Mouse (Mus musculus) layer of hippocampus, adult 8-10 months (tissue): Measurements from ENCODE around the gene BC025446. TPM values are rescaled to one million over a fixed set of nuclear protein-coding genes. Genes with fewer than 3 reads are reported as not detected.
"Not testable (repeated sequence)": the region's sequence is repeated elsewhere in the genome, so short reads cannot be mapped to it uniquely, and the experiment has no call there.

Experiments used
- DNase-seq, 2 experiments: peaks; one replicate each; pipeline ENCODE4 v3.0.0; 2022; ENCODE audit warnings: low spot score in 2 of 2
- total RNA-seq, 4 experiments: library from RNA; stranded (reverse); gene quantifications; 2 replicates each; pipeline ENCODE4 v1.2.4; 2022

BC025446 gene
- not detected for total RNA-seq

DNA sequence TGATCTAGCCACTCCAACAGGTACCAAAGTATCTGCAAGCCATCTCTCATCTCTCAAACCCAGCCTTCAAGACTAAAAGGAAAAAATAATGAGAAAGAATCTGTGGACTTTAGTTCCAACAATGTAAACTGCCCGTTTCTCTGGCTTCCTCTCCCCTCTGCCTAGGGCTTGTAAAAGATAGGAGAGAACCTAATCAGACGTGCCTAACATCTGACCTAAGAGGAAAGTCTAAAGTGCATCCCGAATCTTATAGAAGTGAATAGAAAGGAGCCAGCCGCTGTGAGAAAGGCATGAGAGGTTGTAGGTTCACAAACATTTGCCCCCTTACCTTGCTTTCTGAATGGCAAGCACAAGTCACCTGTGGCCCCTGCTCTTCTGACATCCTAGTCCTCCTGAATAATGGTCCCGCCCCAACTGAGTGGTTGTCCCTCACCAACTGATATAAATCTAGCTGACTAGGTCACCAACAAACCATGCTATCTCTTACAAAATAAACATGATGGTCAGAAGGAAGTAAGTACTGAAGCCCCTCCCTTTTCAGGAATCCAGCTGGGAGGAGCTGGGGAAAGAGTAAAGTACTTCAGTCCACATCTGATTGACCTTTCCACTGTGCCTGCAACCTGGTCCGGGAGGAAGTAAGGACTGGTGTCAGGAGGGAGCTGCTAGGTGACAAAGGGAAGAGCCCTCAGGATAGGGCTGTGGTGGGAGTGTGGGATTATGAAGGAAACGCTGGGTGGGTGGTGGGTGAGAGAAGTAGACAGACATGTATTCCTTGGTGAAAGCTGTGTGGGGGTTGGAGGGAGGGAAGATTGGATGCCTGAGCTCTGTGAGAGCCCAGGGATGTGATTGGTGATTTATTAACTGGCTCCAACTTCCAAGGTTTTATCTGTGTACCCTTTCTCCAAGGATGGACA lies at the start of gene BC025446:
Gene BC025446 (plus strand): TSS at position 599 of the 914 bp plus-strand sequence.
- DNase-seq: no peak

GRCm38 (mm10) chr15:75175506-75175905 lies 40.7 kb upstream of the BC025446 start:
- DNase-seq: no peak

DNA sequence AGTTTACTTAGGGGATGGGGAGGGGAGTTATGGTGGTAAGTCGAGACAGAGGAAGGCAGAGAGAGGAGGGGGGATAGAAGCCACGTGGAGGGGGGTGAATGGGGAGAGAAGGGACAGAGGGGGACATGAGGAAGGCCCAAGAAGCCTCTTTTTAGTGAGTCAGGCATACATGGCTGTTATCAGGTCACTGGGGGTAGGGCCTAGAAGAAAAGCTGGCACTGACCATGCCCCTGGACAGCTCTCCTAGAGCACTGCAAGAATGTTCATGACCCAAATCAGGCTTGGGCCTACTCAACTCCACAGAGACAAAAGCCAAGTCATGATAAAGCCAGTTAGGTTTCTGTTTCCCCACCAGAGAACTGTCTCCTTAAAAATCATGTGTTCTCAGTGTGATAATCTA lies 29.9 kb upstream of the BC025446 start:
- DNase-seq: no peak

DNA sequence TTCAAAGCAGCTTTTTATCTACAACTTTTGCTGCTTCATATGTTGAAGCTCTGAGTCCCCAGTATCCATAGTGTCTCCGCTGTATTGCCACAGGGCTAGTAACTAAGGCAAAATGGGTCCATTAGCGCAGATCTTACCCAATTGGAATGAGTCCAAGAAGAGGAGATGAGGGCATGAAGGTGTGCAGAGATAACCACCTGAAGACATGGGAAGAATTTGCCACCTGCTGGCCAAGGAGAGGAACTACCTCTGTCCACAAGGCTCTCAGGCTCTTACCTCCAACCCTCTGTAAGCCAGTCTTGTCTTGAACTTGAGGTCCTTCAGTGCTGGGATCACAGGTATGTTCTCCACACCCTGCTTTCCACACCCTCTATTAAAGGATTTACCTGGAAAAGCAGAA lies 27.1 kb upstream of the BC025446 start:
- no peak for DNase-seq

DNA sequence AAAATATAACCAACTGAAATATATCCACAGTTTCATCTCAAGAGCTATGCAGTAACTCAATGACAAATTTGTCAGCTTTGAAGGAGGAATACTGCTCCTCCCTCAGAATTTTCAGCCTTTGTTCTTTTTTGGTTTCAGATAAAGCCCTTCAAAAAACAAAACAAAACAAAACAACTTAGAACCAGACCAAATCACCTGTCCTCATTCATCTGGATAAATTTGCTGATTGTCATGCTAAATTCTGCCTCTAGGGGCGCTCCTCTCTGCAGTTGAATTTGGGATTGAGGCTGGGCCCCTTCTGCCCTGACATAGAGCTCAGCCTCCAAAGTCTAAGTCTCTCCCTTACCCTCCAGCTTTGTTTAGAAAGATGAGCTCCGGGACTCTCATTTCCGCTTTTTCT lies 25.6 kb upstream of the BC025446 start:
- not testable (repeated sequence) for DNase-seq

DNA sequence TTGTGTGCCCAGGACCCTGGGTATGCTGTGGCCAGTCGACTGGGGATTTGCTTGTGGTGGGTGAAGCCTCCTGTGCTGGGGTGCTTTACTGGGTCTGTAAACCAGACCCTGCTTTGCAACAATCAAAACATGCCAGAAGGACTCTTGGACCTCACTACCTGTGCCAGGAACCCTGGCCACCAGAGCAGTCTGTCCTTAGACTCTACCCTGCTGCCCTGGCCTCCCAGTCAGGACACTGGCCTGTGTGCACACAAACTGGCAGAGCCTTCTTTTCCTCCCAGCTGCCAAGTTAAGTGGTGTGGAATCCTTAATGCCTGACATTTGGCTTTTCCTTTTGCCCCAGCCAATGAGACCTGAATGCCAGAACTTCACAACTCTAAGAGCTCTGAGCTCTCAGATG lies 655 bp downstream of the BC025446 start:
- no peak for DNase-seq

GRCm38 (mm10) chr15:75221942-75222341 lies 5.8 kb downstream of the BC025446 start:
- no peak for DNase-seq

DNA sequence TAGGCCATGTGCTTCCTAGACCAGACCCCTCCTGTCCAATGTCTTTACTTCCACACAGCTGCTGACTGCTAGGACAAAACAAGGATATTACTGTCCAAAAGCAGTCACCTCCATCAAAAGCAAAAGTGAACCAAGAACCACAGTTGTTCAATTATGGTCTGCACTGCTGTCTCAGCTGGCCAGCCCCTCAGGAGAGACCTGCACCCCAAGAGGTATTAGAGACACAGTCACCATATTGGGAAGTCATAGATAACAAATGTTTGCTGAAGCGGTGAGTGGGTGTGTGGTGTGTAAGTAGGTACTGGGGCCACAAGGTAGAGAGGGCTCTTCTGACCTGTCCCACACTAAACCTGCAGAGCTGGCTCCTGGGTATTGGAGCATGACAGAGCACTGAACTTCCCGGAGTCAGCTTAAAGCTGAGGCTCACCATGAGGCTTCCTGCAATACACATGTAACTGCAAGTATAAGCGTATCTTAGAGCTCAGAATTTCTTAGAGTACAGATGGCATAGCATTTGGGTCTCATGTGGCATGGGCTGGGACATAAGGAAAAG lies 21.6 kb downstream of the BC025446 start:
- DNase-seq: no peak

GRCm38 (mm10) chr15:75240558-75240957 lies 24.4 kb downstream of the BC025446 start:
- DNase-seq: no peak

DNA sequence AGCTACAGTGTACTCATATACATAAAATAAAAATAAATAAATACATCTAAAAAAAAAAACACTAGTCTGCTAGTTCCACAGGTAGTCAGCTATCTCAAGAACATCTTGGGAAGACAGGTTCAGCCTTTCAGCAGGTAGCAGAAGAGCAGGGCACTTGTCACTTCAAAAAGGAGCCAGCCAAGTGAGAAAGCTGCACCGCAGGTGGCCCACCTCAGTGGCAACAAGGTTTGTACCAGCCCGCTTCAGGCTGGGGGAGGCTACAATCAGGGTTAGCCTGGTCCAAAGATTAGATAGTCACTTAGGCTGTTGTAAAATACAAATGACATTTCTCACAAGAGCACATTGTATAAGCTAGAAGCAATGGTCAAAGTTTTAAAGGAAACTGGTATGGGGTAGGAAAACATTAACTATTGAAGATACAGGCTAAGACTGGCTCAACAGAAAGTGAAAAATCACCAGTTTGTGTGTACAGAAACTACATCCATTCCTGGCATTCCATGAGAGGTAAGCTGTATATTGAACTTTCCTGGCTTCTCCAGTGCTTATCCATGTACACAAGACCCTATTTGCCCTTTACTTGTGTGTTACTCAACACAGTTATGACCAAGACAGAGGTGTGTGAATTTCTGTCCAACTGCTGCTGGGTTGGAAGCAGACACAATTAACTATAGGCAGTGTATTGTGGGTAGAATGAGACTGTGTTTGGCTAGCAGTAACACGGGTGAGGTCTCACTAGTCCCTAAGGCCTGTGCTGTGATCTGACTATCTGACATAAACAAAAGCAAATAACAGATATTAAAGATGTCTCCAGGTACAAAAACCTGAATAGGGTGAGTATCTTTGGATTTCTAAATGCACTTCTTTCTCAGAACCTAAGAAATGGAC lies 26.8 kb downstream of the BC025446 start:
- DNase-seq: no peak

DNA sequence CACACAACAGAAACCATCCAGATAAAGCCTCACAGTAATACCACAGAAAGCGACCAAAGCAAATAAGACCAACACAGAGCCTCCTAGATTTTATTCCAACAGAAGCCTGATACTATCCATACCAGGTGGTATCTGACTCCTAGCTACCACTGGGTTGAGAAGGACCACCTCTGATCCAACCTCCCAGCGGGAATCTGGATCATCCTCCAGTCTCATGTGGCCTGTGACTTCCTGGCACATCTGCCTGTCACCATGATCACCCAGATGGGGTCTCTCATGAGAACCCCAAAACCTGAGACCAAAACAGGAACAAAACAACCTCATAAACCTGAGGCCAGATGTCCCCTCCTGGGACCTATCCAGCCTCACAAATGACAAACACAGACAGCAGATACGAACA lies 38.5 kb downstream of the BC025446 start:
- DNase-seq: no peak

GRCm38 (mm10) chr15:75265863-75266262 lies 49.7 kb downstream of the BC025446 start:
- no peak for DNase-seq

DNA sequence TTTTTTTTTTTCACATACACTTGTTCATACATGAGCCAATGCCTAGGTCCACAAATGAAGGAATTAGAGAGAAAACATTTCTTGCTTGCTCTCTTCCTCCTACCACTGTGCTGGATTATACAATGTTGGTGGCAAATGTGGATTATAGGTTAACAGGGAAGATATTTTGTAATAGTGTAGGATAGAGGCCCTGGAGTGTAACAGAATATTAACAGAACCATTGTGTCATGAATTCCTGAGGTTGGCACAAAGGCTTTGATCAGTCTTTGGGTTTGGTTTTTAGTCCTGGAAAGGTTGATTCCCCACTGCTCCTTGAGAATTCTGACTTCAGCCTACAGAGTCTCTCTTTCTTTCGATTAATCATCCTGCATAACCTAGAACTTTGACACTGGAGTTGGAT lies 50.5 kb downstream of the BC025446 start:
- DNase-seq: no peak

GRCm38 (mm10) chr15:75268121-75268520 lies 51.9 kb downstream of the BC025446 start, which contains the start of gene Ly6f:
Gene Ly6f (plus strand): TSS chr15:75268421.
- DNase-seq: no peak

DNA sequence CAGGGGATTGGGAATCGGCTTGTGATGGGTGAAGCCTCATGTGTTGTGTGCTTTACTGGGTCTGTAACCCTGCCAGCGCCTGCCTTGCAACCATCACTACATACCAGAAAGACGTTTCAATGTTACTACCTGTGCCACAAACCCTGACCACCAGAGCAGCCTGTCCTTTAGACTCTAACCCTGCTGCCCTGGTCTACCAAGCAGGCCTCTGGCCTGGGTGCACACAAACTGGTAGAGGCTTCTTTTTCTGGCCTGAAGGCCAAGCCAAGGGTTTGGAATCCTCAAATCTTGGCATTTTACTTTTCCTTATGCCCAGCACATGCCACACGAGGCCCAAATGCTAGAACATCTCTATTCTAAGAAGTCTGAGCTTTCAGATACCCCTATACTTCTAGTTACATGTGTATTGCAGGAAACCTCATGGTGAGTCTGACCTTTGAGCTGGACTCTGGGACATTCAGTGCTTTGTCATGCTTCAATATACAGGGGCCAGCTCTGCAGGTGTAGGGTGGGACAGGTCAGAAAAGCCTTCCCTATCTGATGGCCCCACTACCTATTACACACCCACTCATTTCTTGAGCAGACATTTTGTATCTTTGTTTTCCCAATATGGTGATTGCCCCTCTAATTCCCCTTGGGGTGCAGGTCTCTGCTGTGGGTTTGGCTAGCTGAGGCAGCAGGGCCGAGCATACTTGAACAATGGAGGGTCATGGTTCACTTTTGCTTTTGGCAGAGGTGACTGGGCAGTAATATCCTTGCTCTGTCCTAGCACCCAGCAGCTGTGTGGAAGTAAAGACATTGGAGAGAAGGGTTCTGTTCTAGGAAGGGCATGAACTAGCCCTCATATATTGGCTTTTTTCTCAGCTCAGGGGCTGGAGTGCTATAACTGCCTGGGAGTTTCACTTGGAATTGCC lies 53.0 kb downstream of the BC025446 start:
- no peak for DNase-seq

DNA sequence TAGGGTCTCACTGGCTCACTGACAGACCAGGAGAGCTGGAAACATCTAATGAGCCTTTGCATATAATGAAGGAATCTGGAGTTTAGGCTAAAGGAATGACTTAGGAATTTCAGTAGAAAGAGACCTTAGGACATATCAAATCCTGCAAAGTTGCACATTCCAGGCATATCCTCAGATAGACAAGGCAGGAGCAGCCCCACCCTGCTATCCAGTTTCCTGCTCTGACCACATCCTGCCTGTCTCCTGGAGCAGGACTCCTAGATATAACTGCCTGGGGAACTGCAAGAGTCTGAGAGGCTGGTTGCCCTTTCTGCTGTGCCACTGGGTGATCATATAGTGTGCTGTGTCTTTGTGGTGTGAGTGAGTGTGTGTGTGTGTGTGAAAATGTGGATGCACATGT lies 54.0 kb downstream of the BC025446 start:
- no peak for DNase-seq

GRCm38 (mm10) chr15:75270691-75271362 lies 54.7 kb downstream of the BC025446 start:
- no peak for DNase-seq

GRCm38 (mm10) chr15:75271426-75271825 lies 55.2 kb downstream of the BC025446 start:
- DNase-seq: no peak

DNA sequence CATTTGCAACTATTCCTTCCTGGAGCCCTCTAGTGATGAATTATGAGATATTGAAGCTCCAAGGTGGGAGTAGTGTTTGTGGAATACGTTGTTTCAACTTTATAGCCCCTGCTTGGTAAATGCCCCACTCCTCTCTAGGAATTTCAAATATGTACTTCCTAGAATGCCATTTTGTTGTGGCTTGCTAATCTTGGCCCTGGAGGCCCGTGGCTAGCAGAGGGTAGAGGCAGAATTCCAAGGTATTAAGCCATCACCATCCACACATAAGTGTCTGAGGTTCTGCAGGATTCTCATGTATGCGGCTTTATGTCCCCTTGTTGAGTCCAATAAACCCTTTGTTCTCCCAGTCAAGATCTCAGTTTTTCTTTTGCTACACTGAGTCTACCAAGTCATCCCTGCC lies 55.7 kb downstream of the BC025446 start:
- DNase-seq: no peak
